Mouse (Mus musculus) kidney, adult 11 months (tissue): ENCODE results near the gene Gp1bb.

Source experiments
- DNase-seq: peaks from one replicate; pipeline ENCODE4 v3.0.0; 2022

Gene Gp1bb

DNA sequence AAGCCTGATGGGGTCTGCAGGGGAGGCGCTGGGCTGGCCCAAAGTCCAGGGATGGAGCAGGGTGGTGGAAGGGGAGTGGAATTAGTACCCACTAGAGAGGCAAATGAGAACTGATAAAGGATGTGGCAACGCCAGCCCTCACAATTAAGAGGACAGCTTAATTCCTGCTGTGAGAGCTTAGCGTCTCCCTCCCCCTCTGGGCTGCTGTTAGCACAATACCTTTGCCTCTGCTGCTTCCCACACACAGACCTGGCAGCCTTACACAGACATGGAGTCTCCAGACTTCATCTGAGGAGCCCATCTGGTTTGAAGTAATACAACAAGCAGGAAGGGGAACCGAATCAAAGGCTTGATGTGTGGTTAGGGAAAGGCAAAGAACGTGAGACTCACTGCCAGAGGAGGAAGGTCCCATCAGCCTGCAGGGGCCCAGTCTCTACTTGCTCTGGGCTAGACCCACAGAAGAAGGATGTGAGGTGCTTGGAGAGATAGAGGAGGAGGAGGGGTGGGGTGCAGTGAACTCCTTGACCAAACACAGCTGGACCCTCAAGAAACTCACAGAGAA lies 44.5 kb downstream of the Gp1bb start:
- no peak for DNase-seq

DNA sequence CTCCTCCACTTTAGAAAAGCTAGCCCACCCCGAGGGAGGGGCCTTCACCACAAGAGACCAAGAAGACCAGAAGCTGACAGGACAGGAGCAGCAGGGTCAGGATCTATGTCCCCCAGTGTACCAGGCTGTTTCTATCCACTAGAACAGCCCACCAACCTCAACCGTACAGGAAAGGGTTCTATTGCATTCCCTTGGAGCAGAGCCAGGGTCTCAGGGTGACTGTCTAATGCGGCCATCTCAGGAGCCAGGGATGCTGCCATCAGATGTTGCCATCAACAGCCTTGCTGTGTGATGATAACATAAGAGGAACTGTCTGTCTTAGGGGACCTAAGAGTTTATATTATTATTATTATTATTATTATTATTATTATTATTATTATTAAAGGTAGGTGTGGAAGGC lies 45.1 kb downstream of the Gp1bb start:
- no peak for DNase-seq

DNA sequence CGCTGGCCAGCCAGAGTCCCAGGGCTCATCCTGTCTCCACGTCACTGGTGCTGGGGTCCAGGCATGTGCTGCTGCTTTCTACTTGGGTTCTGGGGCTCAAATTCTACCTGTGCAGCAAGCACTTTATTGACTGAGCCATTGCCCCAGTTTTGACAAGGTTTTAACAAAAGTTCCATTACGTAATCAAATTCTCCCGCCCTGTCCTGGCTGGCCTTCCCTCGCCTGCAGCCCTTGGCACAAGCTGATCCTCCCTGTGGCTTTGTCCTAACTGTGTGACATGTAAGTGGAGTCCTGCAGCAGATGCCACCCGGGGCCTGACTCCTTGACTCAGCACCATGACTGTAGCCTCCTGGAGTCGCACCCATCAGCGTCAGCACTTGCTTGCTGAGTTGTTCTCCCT lies 48.0 kb downstream of the Gp1bb start:
- DNase-seq, result no peak
